Mouse (Mus musculus): Measurements from ENCODE around the gene Casc3.

Casc3 gene

GRCm38 (mm10) chr11:98804605-98805004 lies at the start of gene Casc3:
Casc3 (plus strand) TSS chr11:98804905.
- DNase-seq (ENCODE audit: low spot score in 2 of 2), result no peak

- DNase-seq (ENCODE audit: low spot score in 2 of 2), result no peak
These were observed 48.9 kb upstream of the Casc3 start for GRCm38 (mm10) chr11:98755726-98756380.

GRCm38 (mm10) chr11:98756711-98757110 lies 48.0 kb upstream of the Casc3 start:
- no peak for DNase-seq (ENCODE audit: low spot score in 2 of 2)

GRCm38 (mm10) chr11:98761939-98762338 lies 42.8 kb upstream of the Casc3 start:
- no peak for DNase-seq (ENCODE audit: low spot score in 2 of 2)

- DNase-seq (ENCODE audit: low spot score in 2 of 2), result peak in 1 of 2 experiments; percentile 78
These were observed 41.8 kb upstream of the Casc3 start for GRCm38 (mm10) chr11:98762756-98763501.

- no peak for DNase-seq (ENCODE audit: low spot score in 2 of 2)
These were observed 41.2 kb upstream of the Casc3 start for GRCm38 (mm10) chr11:98763502-98763861.

- DNase-seq (ENCODE audit: low spot score in 2 of 2), result no peak
These were observed 40.6 kb upstream of the Casc3 start for GRCm38 (mm10) chr11:98764091-98764490.

- no peak for DNase-seq (ENCODE audit: low spot score in 2 of 2)
These were observed 40.0 kb upstream of the Casc3 start for GRCm38 (mm10) chr11:98764746-98765145.

- DNase-seq (ENCODE audit: low spot score in 2 of 2), result peak in 1 of 2 experiments; percentile 19
These were observed 39.0 kb upstream of the Casc3 start for GRCm38 (mm10) chr11:98765421-98766309.

- DNase-seq (ENCODE audit: low spot score in 2 of 2), result no peak
These were observed 38.4 kb upstream of the Casc3 start for GRCm38 (mm10) chr11:98766346-98766745.

GRCm38 (mm10) chr11:98766816-98767215 lies 37.9 kb upstream of the Casc3 start:
- DNase-seq (ENCODE audit: low spot score in 2 of 2), result no peak

- peak in 1 of 2 experiments; percentile 73 for DNase-seq (ENCODE audit: low spot score in 2 of 2)
These were observed 37.4 kb upstream of the Casc3 start for GRCm38 (mm10) chr11:98767276-98767675.

GRCm38 (mm10) chr11:98767713-98768112 lies 37.0 kb upstream of the Casc3 start:
- no peak for DNase-seq (ENCODE audit: low spot score in 2 of 2)

GRCm38 (mm10) chr11:98768127-98769006 lies 36.3 kb upstream of the Casc3 start:
- DNase-seq (ENCODE audit: low spot score in 2 of 2), result peak in 1 of 2 experiments; percentile 48

GRCm38 (mm10) chr11:98769007-98769954 lies 35.4 kb upstream of the Casc3 start:
- DNase-seq (ENCODE audit: low spot score in 2 of 2), result no peak

GRCm38 (mm10) chr11:98770096-98770975 lies 34.4 kb upstream of the Casc3 start:
- peak in 1 of 2 experiments; percentile 82 for DNase-seq (ENCODE audit: low spot score in 2 of 2)

- no peak for DNase-seq (ENCODE audit: low spot score in 2 of 2)
These were observed 33.6 kb upstream of the Casc3 start for GRCm38 (mm10) chr11:98771131-98771530.

GRCm38 (mm10) chr11:98771844-98772525 lies 32.7 kb upstream of the Casc3 start:
- DNase-seq (ENCODE audit: low spot score in 2 of 2), result no peak
